Mouse (Mus musculus) lung, adult 10 weeks (tissue): Measurements from ENCODE around the gene Iqcf6. TPM values are rescaled to one million over a fixed set of nuclear protein-coding genes. Genes with fewer than 3 reads are reported as not detected.

Experiments
- polyA plus RNA-seq: library from polyadenylated mRNA; stranded (reverse); fragments of 350-450 nt; fragmentation: Illumina TruSeq; extraction: RNeasy Lipid Tissue Mini Kit (QIAGEN cat#74804); gene quantifications from one replicate; pipeline ENCODE4 v1.2.3, GENCODE M21; 2014; ENCODE audit warnings: low read depth, low replicate concordance; ENCODE audit not compliant: insufficient read depth

The Iqcf6 gene
- not detected for polyA plus RNA-seq

GRCm38 (mm10) chr9:106626282-106626681 lies at the start of gene Iqcf6:
TSS of gene Iqcf6 (plus strand) at chr9:106626582.

GRCm38 (mm10) chr9:106655884-106656720 lies 29.7 kb downstream of the Iqcf6 start, which contains the start of gene Grm2:
TSS of gene Grm2 (minus strand) at chr9:106656082.

Other genes starting within 250 kb of the Iqcf6 start
- gene Rpl29, start 197.1 kb upstream of the Iqcf6 start, polyA plus RNA-seq: 688 TPM
- 6.0 TPM for gene Acy1, start 188.3 kb upstream of the Iqcf6 start, polyA plus RNA-seq
- 37.3 TPM for gene Abhd14b, start 179.1 kb upstream of the Iqcf6 start, polyA plus RNA-seq
- gene Abhd14a, start 178.9 kb upstream of the Iqcf6 start, polyA plus RNA-seq: 18.9 TPM
- 19.3 TPM for gene Pcbp4, start 173.3 kb upstream of the Iqcf6 start, polyA plus RNA-seq
- 0.11 TPM for gene Gpr62, start 160.6 kb upstream of the Iqcf6 start, polyA plus RNA-seq
- 22.2 TPM for gene Rrp9, start 150.6 kb upstream of the Iqcf6 start, polyA plus RNA-seq
- gene Parp3, start 149.6 kb upstream of the Iqcf6 start, polyA plus RNA-seq: 21.9 TPM
- gene Iqcf1, start 126.6 kb upstream of the Iqcf6 start, polyA plus RNA-seq: not detected
- not detected for gene Iqcf5, start 112.0 kb upstream of the Iqcf6 start, polyA plus RNA-seq
- not detected for gene Iqcf3, start 65.0 kb upstream of the Iqcf6 start, polyA plus RNA-seq
- not detected for gene Iqcf4, start 55.6 kb upstream of the Iqcf6 start, polyA plus RNA-seq
- not detected for gene Grm2, start 29.5 kb downstream of the Iqcf6 start, polyA plus RNA-seq
- 59.3 TPM for gene Tex264, start 59.3 kb downstream of the Iqcf6 start, polyA plus RNA-seq
- gene Rad54l2, start 162.6 kb downstream of the Iqcf6 start, polyA plus RNA-seq: 3.0 TPM
- 7.8 TPM for gene Dcaf1, start 195.3 kb downstream of the Iqcf6 start, polyA plus RNA-seq